Mouse (Mus musculus) cerebellum, adult 2 months (tissue): ENCODE results near the gene Cmss1. TPM values are rescaled to one million over a fixed set of nuclear protein-coding genes. Genes with fewer than 3 reads are reported as not detected.

Source experiments
- DNase-seq, 2 experiments: peaks; one replicate each; pipeline ENCODE4 v3.0.0; 2021
- H3K27ac ChIP-seq: fragments of 200-500 bp; 2 replicates; pipeline ENCODE4 v1.5.1; 2012; ENCODE audit warnings: low read length, control low read depth, inconsistent platforms; ENCODE audit not compliant: insufficient read depth
- H3K27me3 ChIP-seq: fragments of 200-500 bp; 2 replicates; pipeline ENCODE4 v1.6.1; 2012; ENCODE audit warnings: inconsistent platforms, mild to moderate bottlenecking, low read length, moderate library complexity; ENCODE audit not compliant: control insufficient read depth, insufficient read depth
- H3K4me1 ChIP-seq: fragments of 200-500 bp; 2 replicates; pipeline ENCODE4 v1.6.1; 2011; ENCODE audit warnings: low read length; ENCODE audit not compliant: control insufficient read depth, insufficient read depth
- H3K4me3 ChIP-seq: fragments of 200-500 bp; replicated peaks from 2 replicates; pipeline ENCODE3; 2011; ENCODE audit warnings: mild to moderate bottlenecking, low read depth, low read length, control low read depth; ENCODE audit not compliant: insufficient read depth
- CTCF ChIP-seq: fragments of 200-500 bp; IDR thresholded peaks from 2 replicates; pipeline ENCODE4 v1.5.1; 2011; ENCODE audit warnings: low read depth, mild to moderate bottlenecking, control low read depth, low read length, moderate library complexity, borderline replicate concordance; ENCODE audit not compliant: insufficient read depth
- POLR2A ChIP-seq: fragments of 200-500 bp; IDR thresholded peaks from 2 replicates; pipeline ENCODE4 v1.6.1; 2011; ENCODE audit warnings: low read length, control low read depth, borderline replicate concordance; ENCODE audit not compliant: insufficient read depth
- WGBS: fragments of 180-500 bp; shearing (Covaris S2); methylation state at CpG from one replicate; pipeline ENCODE4 v1.1.7; 2018; 5-methylcytosine and 5-hydroxymethylcytosine counted together
- polyA plus RNA-seq: library from polyadenylated mRNA; depleted of rRNA; stranded (reverse); fragments of >200 nt; gene quantifications from 2 replicates; pipeline ENCODE4 v1.2.3, GENCODE M21; 2012

Cmss1 gene
- polyA plus RNA-seq, 1 experiment = 9.3 TPM

DNA sequence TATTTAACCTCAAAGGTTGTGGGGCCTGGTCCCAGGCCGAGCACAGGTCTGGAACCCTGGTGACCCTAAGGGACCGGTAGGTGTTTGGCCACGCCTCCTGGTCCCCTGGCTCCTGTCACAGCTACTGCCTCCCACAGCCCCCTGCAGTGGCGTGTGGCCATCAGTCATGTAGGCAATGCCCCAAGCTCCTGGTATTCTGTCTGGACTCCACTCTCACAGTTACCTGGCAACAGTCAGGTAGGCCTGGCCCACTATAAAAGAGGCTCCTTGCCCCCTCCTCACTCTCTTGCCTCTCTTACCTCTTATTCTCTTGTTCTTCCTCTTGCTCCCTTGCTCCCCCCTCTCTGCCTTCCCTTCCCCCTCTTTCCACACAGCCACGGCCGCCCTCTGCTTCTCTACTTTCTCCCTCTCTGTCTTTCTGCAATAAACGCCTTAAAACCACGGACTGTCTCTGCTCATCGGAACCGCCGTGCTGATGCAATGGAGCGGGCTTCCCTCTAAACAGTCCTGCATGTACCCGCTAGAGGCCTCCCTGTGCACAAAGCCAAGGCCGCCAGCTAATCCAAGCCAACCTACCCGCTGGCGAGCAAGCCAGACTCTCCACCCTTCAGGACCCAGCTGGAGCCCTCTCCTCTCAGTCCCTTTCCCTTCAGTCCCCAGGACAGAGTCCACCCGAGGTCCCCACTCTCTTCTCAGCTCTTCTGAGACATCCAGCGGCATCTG lies 243.8 kb downstream of the Cmss1 start:
- H3K4me1 ChIP-seq = no peaks in the 10 kb centered on the region
- no peak overlapping the region for H3K4me3 ChIP-seq
- no peak overlapping the region for H3K27ac ChIP-seq
- no peaks in the 10 kb centered on the region for H3K27me3 ChIP-seq
- TF ChIP-seq POLR2A (no peak), CTCF (peak; percentile 18; the same call in 1 of the 2 replicates)
- 30% methylated on average over 18 of the region's 18 CpGs for WGBS
- DNase-seq = peak; percentile 39 to 51

DNA sequence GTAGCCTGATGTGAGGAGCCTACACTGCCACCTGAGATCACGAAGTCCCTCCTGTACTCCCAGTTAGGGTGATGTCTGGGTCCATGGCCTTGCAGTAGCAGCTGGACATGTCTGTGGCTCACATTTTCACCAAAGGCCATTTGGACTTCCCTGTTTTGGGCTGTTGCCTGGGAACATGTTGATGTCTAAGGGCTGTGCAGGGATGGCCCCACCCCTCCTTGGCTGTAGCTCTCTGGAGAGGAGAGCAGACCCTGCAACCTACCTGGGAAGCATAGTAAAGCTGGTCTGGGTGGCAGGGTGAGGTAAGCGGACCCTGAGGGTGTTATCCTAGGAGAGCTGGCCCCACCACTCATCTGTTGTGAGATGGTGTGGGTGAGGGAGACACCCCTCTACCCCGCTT lies 245.9 kb downstream of the Cmss1 start:
- no peak overlapping the region for H3K4me3 ChIP-seq
- no peak for TF ChIP-seq POLR2A
- no peak for TF ChIP-seq CTCF
- no peak for DNase-seq
- H3K27ac ChIP-seq = no peak overlapping the region
- 96% methylated on average over 3 of the region's 3 CpGs for WGBS
- H3K4me1 ChIP-seq = no peaks in the 10 kb centered on the region
- H3K27me3 ChIP-seq = no peaks in the 10 kb centered on the region

DNA sequence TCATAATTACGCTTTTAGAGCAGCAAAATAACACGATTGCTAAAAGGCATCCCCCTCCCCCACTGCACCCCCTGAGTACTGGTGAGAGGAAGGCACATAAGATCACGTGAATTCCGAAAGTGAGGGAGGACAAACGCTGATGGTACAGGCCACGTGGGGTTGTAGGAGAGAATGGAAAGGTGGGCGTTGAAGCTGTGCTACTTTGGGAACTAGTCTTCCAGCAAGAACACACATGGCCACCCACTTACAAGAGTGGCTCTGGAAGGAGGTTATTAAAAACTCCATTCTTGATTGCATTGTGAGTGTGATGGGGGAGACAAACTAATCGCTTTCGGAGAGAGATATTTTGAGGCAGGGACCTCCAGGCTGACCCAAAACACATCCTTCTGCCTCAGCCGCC lies 247.4 kb downstream of the Cmss1 start:
- no peak overlapping the region for H3K4me3 ChIP-seq
- H3K27me3 ChIP-seq = no peaks in the 10 kb centered on the region
- 87% methylated on average over 10 of the region's 10 CpGs for WGBS
- TF ChIP-seq CTCF (no peak), POLR2A (no peak)
- no peak for DNase-seq
- H3K4me1 ChIP-seq = no peaks in the 10 kb centered on the region
- H3K27ac ChIP-seq = no peak overlapping the region

GRCm38 (mm10) chr16:57357011-57357410 lies 249.7 kb downstream of the Cmss1 start:
- H3K27me3 ChIP-seq = no peaks in the 10 kb centered on the region
- no peak for DNase-seq
- no peaks in the 10 kb centered on the region for H3K4me1 ChIP-seq
- WGBS = 35% methylated on average over 6 of the region's 6 CpGs
- TF ChIP-seq POLR2A (no peak), CTCF (no peak)
- no peak overlapping the region for H3K4me3 ChIP-seq
- H3K27ac ChIP-seq = no peak overlapping the region

DNA sequence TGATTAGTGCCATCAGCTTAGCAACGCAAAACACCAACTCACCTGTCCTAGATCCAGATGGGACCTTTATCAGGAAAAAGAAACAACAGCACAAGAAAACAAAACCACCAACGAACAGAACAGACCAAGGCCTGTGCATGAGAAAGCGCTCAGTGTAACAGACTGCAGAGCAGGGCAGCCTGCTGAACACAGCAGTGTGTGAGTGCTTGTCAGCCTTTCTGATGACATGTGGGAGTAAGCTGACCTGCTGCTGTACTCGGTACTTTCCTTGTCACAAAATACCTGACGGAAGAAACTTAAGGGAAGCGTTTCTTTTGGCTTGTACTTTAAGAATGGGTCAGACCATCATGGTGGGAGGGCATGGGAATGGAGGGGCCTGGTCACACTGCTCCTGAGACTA lies 250.2 kb downstream of the Cmss1 start:
- no peak for DNase-seq
- Histone ChIP-seq H3K4me1 (no peaks in the 10 kb centered on the region), H3K27me3 (no peaks in the 10 kb centered on the region), H3K4me3 (no peak overlapping the region), H3K27ac (no peak overlapping the region)
- WGBS = 80% methylated on average over 6 of the region's 6 CpGs
- TF ChIP-seq CTCF (no peak), POLR2A (no peak)

GRCm38 (mm10) chr16:57353932-57354331 lies 252.7 kb downstream of the Cmss1 start:
- Histone ChIP-seq H3K27me3 (no peaks in the 10 kb centered on the region), H3K4me1 (peaks cover 3% of the 10 kb centered on the region; the same call in 1 of the 2 replicates), H3K4me3 (no peak overlapping the region), H3K27ac (no peak overlapping the region)
- DNase-seq = no peak
- WGBS = 78% methylated on average over 6 of the region's 6 CpGs
- TF ChIP-seq CTCF = no peak
- TF ChIP-seq POLR2A = no peak

- Histone ChIP-seq H3K4me1 (peaks cover 5% of the 10 kb centered on the region; the same call in 1 of the 2 replicates), H3K4me3 (no peak overlapping the region), H3K27ac (no peak overlapping the region), H3K27me3 (no peaks in the 10 kb centered on the region)
- no peak for DNase-seq
- TF ChIP-seq CTCF (no peak), POLR2A (no peak)
- whole genome bisulfite sequencing = 74% methylated on average over 11 of the region's 11 CpGs
These were observed 253.4 kb downstream of the Cmss1 start for GRCm38 (mm10) chr16:57353166-57353721.

DNA sequence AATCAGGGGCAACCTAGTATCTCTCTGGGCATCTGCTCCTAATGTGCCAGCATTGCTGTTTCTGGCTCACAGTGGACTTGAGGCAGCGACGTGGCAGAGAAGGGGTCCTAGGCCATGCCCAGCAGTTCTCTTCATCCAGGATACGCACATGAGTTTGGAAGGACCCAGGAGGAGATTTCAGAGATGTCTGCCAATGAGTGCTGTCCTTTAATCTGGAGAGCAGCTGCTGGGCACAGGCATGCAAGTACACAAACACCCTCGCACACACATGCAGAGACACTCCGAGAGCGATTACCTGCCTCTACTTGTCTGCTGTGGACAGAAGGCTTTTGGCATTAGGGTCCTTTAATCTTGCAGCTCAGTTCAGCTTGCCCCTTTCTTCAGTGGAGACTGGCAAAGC lies 253.9 kb downstream of the Cmss1 start, which contains the start of gene Filip1l:
Filip1l (plus strand) TSS at position 343 of the 400 bp plus-strand sequence.
- H3K27me3 ChIP-seq = no peaks in the 10 kb centered on the region
- DNase-seq = no peak
- peaks cover 5% of the 10 kb centered on the region; the same call in 1 of the 2 replicates for H3K4me1 ChIP-seq
- WGBS = 36% methylated on average over 6 of the region's 6 CpGs
- H3K4me3 ChIP-seq = no peak within 1 kb of the TSS
- no peak within 1 kb of the TSS for H3K27ac ChIP-seq
- TF ChIP-seq POLR2A (no peak), CTCF (no peak)
